Mouse (Mus musculus) hindbrain, embryonic 13.5 days (tissue): Measurements from ENCODE around the gene Sept9. TPM values are rescaled to one million over a fixed set of nuclear protein-coding genes. Genes with fewer than 3 reads are reported as not detected.

Source experiments
- ATAC-seq: fragments of 200-750 bp; cut with Nextera tagmentation; 2 replicates; pipeline ENCODE4 v1.8.0; 2017; ENCODE audit warnings: moderate TSS enrichment; ENCODE audit not compliant: low FRiP score
- H3K27ac ChIP-seq: fragments of 300-500 bp; sonication (generic); 2 replicates; pipeline ENCODE4 v1.5.1; 2015; ENCODE audit warnings: inconsistent platforms, mild to moderate bottlenecking, moderate library complexity
- H3K27me3 ChIP-seq: fragments of 300-500 bp; sonication (generic); 2 replicates; pipeline ENCODE4 v1.6.1; 2015; ENCODE audit warnings: mild to moderate bottlenecking, inconsistent platforms
- H3K36me3 ChIP-seq: fragments of 300-500 bp; sonication (generic); 2 replicates; pipeline ENCODE4 v1.6.1; 2015; ENCODE audit warnings: mild to moderate bottlenecking, inconsistent platforms
- H3K4me1 ChIP-seq: fragments of 300-500 bp; sonication (generic); replicated peaks from 2 replicates; pipeline ENCODE4 v1.6.1; 2015; ENCODE audit warnings: inconsistent platforms
- H3K4me2 ChIP-seq: fragments of 300-500 bp; sonication (generic); 2 replicates; pipeline ENCODE4 v1.6.1; 2015; ENCODE audit warnings: inconsistent platforms, mild to moderate bottlenecking, moderate library complexity
- H3K4me3 ChIP-seq: fragments of 300-500 bp; sonication (generic); 2 replicates; pipeline ENCODE4 v1.5.1; 2015; ENCODE audit warnings: mild to moderate bottlenecking, inconsistent platforms
- H3K9ac ChIP-seq: fragments of 300-500 bp; sonication (generic); 2 replicates; pipeline ENCODE4 v1.6.1; 2015; ENCODE audit warnings: mild to moderate bottlenecking, inconsistent platforms
- H3K9me3 ChIP-seq: fragments of 300-500 bp; sonication (generic); 2 replicates; pipeline ENCODE4 v1.6.1; 2016; ENCODE audit warnings: inconsistent platforms
- WGBS: fragments of 180-500 bp; shearing (Covaris S2); methylation state at CpG from one replicate; pipeline ENCODE4 v1.1.7; 2015; 5-methylcytosine and 5-hydroxymethylcytosine counted together
- polyA plus RNA-seq: library from polyadenylated mRNA; unstranded; fragments of >200 nt; fragmentation: Nextera tagmentation; extraction: Ambion mirVana; gene quantifications from 2 replicates; pipeline ENCODE4 v1.2.1, GENCODE M21; 2015

The Sept9 gene
- polyA plus RNA-seq, 1 experiment from 2014 or later: 117 TPM

DNA sequence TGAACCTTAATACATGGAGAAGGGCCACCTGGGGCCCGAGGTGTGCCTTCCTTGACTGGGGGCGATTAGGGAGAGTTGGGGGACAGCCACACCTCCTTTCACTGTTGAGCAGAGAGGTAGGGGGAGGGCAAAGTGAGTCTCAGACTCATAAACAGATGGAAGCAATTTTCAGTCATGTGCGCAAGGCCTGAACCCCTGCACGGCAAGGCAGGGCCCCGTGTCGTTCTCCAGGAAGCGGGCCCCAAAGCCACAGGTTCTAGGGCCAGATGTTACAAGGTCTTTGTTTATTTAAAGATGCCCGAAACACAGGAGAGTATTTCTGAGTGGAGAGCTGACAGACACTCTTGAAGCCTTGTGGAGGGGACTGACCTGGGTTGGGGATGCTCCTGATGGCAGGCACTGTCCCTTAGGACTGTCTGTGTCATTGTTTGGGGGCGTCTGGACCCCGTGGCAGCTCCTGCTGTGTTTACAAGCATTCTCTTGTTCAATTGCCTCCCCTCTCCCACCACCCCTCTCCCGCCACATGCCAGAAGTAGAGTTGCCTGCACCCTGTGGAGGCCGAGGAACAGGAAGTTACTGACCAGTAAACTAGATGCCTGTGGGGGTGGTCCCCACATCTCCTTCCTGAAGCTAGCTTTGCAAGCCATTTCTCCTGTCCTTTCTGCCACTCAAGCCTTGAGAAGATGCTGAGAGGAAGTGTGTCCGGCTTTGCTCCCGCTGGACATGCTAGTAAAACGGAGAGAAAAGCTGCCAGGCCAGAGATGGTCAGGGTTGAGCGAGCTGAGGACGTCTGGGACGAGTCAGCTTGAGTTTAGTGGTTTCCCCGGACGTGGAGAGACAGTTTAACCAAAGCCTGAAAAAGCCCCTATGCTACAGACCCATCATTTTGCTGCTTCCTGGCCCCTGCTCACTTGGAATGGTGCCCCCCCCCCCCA, 150.2 kb downstream of the Sept9 start:
- Histone ChIP-seq H3K4me2 (no peak overlapping the region), H3K36me3 (peaks cover 36% of the 10 kb centered on the region), H3K9ac (peak overlapping the region; percentile 40; the same call in 1 of the 2 replicates), H3K4me3 (no peak overlapping the region), H3K27me3 (no peaks in the 10 kb centered on the region), H3K27ac (peak overlapping the region; percentile 85), H3K4me1 (peaks cover 62% of the 10 kb centered on the region), H3K9me3 (no peaks in the 10 kb centered on the region)
- no peak for ATAC-seq
- 41% methylated on average over 20 of the region's 20 CpGs for WGBS

GRCm38 (mm10) chr11:117350462-117351222, 151.2 kb downstream of the Sept9 start:
- peaks cover 53% of the 10 kb centered on the region for H3K4me1 ChIP-seq
- H3K27ac ChIP-seq: peak overlapping the region; percentile 85; the same call in 1 of the 2 replicates
- no peak overlapping the region for H3K4me3 ChIP-seq
- H3K27me3 ChIP-seq: no peaks in the 10 kb centered on the region
- H3K36me3 ChIP-seq: peaks cover 45% of the 10 kb centered on the region
- WGBS: 88% methylated on average over 11 of the region's 11 CpGs
- H3K9ac ChIP-seq: no peak overlapping the region
- no peak overlapping the region for H3K4me2 ChIP-seq
- no peak for ATAC-seq
- no peaks in the 10 kb centered on the region for H3K9me3 ChIP-seq

- H3K9me3 ChIP-seq: no peaks in the 10 kb centered on the region
- no peaks in the 10 kb centered on the region for H3K27me3 ChIP-seq
- no peak overlapping the region for H3K9ac ChIP-seq
- no peak overlapping the region for H3K4me2 ChIP-seq
- WGBS: 91% methylated on average over 11 of the region's 11 CpGs
- no peak overlapping the region for H3K27ac ChIP-seq
- H3K4me1 ChIP-seq: peaks cover 28% of the 10 kb centered on the region
- peaks cover 70% of the 10 kb centered on the region for H3K36me3 ChIP-seq
- ATAC-seq: no peak
- no peak overlapping the region for H3K4me3 ChIP-seq
Observed at GRCm38 (mm10) chr11:117353126-117353525, 153.7 kb downstream of the Sept9 start.

GRCm38 (mm10) chr11:117354107-117354506, 154.6 kb downstream of the Sept9 start:
- H3K27ac ChIP-seq: no peak overlapping the region
- peaks cover 18% of the 10 kb centered on the region for H3K4me1 ChIP-seq
- no peaks in the 10 kb centered on the region for H3K9me3 ChIP-seq
- 93% methylated on average over 4 of the region's 4 CpGs for WGBS
- no peaks in the 10 kb centered on the region for H3K27me3 ChIP-seq
- no peak for ATAC-seq
- peaks cover 77% of the 10 kb centered on the region for H3K36me3 ChIP-seq
- H3K4me3 ChIP-seq: no peak overlapping the region
- H3K4me2 ChIP-seq: no peak overlapping the region
- no peak overlapping the region for H3K9ac ChIP-seq

DNA sequence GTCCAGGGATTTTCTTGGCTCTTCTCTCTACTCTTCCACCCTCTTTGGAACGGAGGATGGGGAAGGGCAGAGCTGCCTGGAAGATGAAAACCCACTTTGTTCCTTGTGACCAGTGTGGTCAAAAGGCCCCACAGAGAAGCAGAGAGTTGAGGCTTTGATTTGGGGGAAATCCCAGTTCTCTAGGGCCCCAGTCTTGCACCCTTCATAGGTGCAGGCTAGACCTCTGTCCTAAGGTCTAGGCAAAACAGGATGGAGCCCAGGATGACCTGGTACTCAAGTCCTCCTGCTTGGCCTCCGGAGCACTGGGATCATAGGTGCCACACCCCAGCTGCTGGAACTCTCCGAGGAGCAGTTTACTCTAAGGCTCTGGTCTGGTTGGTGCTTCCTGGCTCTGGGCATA, 157.5 kb downstream of the Sept9 start:
- Histone ChIP-seq H3K4me2 (no peak overlapping the region), H3K4me3 (no peak overlapping the region), H3K4me1 (no peaks in the 10 kb centered on the region), H3K9ac (no peak overlapping the region), H3K27ac (peak overlapping the region; percentile 8; the same call in 1 of the 2 replicates), H3K36me3 (peaks cover 97% of the 10 kb centered on the region), H3K9me3 (no peaks in the 10 kb centered on the region), H3K27me3 (no peaks in the 10 kb centered on the region)
- no peak for ATAC-seq
- 91% methylated on average over 3 of the region's 3 CpGs for WGBS

DNA sequence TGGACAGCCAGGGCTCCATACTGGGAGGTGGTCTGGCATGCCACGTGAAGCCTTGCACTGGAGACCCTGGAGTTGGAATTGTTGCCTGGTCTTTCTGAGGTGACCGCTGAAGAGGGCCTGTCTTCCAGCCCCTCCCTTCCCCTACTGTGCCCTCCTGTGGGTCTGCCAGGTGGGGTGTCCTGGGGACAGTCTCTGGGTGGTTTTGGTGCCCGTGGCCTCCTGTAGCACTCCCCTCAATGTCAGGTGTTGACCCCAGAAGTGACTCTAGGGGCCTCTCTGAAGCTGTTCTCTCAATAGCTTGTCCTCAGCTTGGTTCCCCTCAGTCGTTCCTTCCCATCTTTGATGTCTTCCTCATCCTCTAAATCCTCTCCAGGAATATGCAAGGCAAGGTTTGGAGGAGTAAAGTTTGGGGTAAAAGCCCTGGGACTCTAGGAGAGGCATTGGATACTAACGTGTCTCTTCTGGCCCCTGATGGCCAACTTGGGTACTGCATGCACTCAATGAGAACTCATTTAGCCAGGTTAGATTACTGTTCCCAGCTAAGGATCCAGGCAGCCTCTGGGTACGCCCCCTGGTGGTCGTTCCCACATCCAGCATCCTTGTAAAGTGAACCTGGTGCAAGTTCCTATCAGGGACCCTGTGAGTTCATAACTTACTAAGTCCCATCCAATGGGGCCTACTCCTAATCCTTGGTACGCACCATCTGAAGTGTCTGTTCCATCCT, 158.6 kb downstream of the Sept9 start:
- 38% methylated on average over 8 of the region's 8 CpGs for WGBS
- Histone ChIP-seq H3K27ac (0 out of 2 replicates have a peak overlapping the region, but pooled peaks have one; percentile 8), H3K9me3 (no peaks in the 10 kb centered on the region), H3K27me3 (no peaks in the 10 kb centered on the region), H3K9ac (no peak overlapping the region), H3K36me3 (peaks cover 94% of the 10 kb centered on the region), H3K4me1 (no peaks in the 10 kb centered on the region), H3K4me3 (no peak overlapping the region), H3K4me2 (no peak overlapping the region)
- peak; percentile 62 for ATAC-seq

GRCm38 (mm10) chr11:117359161-117359560, 159.7 kb downstream of the Sept9 start:
- Histone ChIP-seq H3K27me3 (no peaks in the 10 kb centered on the region), H3K4me2 (no peak overlapping the region), H3K4me3 (no peak overlapping the region), H3K36me3 (peaks cover 83% of the 10 kb centered on the region), H3K9ac (no peak overlapping the region), H3K4me1 (no peaks in the 10 kb centered on the region), H3K27ac (no peak overlapping the region), H3K9me3 (no peaks in the 10 kb centered on the region)
- ATAC-seq: no peak
- WGBS: 80% methylated on average over 10 of the region's 10 CpGs

DNA sequence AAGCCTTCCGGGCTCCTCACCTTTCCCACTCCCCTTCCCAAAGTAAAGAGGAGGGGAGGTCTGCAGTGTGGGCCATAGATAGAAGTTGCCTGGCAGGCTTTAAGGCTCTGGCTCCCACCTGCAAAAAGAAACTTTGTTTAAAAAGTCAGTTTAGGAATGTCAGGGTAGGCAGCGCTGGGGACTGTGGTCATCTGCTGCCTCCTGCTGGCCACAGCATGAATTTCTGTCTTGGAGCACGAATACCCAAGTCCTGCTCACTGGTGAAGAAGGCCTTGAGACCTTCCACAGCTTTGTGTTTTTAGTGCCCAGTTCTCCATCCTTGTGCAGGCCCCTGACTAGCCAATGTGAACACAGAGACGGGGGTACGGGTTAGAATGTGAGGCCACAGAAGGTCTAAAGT, 160.4 kb downstream of the Sept9 start:
- Histone ChIP-seq H3K4me3 (no peak overlapping the region), H3K27me3 (no peaks in the 10 kb centered on the region), H3K4me1 (no peaks in the 10 kb centered on the region), H3K27ac (no peak overlapping the region), H3K4me2 (no peak overlapping the region), H3K36me3 (peaks cover 76% of the 10 kb centered on the region), H3K9me3 (no peaks in the 10 kb centered on the region), H3K9ac (no peak overlapping the region)
- 77% methylated on average over 5 of the region's 5 CpGs for WGBS
- ATAC-seq: no peak

DNA sequence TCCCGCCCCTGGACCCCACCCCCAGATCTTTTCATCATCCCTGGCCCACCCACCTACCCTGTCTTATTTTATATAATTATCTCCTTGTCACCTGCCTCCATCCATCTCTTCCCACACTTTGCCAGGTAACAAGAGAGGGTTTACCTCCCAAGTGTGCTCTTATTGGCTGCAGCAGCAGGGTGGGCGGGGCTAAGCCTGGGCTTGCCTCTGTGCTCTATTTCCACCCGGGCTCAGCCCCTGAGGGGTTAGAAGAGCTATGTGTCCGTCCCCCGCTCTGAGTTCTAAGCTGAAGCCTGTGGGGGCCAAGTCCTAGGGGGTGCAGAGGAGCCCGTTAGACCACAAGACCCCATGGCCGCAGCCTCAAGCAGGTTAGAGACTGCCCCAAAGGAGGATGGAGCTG, 161.1 kb downstream of the Sept9 start:
- Histone ChIP-seq H3K27me3 (no peaks in the 10 kb centered on the region), H3K9me3 (no peaks in the 10 kb centered on the region), H3K4me1 (no peaks in the 10 kb centered on the region), H3K9ac (no peak overlapping the region), H3K36me3 (peaks cover 69% of the 10 kb centered on the region), H3K4me3 (no peak overlapping the region), H3K4me2 (no peak overlapping the region), H3K27ac (no peak overlapping the region)
- WGBS: 85% methylated on average over 7 of the region's 7 CpGs
- ATAC-seq: no peak

- Histone ChIP-seq H3K9me3 (no peaks in the 10 kb centered on the region), H3K27ac (no peak overlapping the region), H3K27me3 (no peaks in the 10 kb centered on the region), H3K36me3 (peaks cover 52% of the 10 kb centered on the region), H3K4me2 (no peak overlapping the region), H3K4me1 (no peaks in the 10 kb centered on the region), H3K4me3 (no peak overlapping the region), H3K9ac (no peak overlapping the region)
- WGBS: 84% methylated on average over 2 of the region's 2 CpGs
- no peak for ATAC-seq
Observed at GRCm38 (mm10) chr11:117362307-117362706, 162.8 kb downstream of the Sept9 start.

DNA sequence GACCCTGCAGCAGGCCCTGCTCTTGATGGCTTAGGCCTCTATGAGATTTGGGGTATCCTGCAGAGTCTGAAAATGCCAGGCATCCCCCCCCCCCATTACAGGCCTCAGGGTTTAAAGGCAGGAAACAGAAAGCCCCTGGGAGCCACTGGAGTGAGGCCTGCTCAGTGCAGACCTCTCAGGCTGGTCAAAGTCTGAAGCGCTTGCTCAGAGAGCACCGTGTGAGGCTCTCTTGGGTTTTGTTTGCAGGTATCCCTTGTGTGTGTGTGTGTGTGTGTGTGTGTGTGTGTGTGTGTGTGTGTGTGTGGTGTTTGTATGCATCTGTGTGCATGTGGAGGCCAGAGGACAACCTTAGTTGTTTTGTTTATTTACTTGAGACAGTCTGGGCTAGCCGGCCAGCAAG, 164.5 kb downstream of the Sept9 start:
- Histone ChIP-seq H3K27me3 (no peaks in the 10 kb centered on the region), H3K4me3 (no peak overlapping the region), H3K4me2 (no peak overlapping the region), H3K4me1 (no peaks in the 10 kb centered on the region), H3K9ac (no peak overlapping the region), H3K36me3 (peaks cover 39% of the 10 kb centered on the region), H3K9me3 (no peaks in the 10 kb centered on the region), H3K27ac (peak overlapping the region; percentile 24; the same call in 1 of the 2 replicates)
- no peak for ATAC-seq
- 83% methylated on average over 3 of the region's 3 CpGs for WGBS

DNA sequence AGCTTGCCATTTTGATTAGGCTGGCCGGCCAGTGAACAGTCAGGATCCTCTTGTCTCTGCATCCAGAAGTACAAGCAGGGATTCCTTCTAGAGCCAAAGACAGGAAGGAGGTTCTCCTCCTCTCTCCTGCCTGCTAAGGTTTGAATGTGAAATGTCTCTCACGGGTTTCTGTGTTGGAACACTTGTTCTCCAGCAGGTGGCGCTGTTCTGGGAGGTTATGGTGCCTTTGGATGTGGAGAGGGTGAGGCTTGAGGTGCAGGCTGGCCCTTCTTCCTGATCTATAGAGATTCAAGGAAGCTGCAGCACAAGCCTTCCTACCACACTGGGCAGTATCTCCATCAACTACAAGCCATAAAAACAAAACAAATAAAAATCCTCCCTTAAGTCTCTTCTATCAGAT, 167.0 kb downstream of the Sept9 start:
- Histone ChIP-seq H3K27me3 (no peaks in the 10 kb centered on the region), H3K4me3 (no peak overlapping the region), H3K9me3 (no peaks in the 10 kb centered on the region), H3K27ac (no peak overlapping the region), H3K4me1 (no peaks in the 10 kb centered on the region), H3K9ac (no peak overlapping the region), H3K4me2 (no peak overlapping the region), H3K36me3 (peaks cover 14% of the 10 kb centered on the region)
- WGBS: 19% methylated on average over 3 of the region's 3 CpGs
- no peak for ATAC-seq
